ENCODE assay signal across 37 mouse cellular contexts in genomic region chr6:142047689-142048088, GRCm38 (mm10). TPM values are rescaled to one million over a fixed set of nuclear protein-coding genes. Genes with fewer than 3 reads are reported as not detected.
"Had no signal": no experiment of that assay in that cellular context is flagged by ENCODE, and none has a peak within 500 bp of the region (broad histone marks: within the 10 kb centered on the region; RNA-seq: fewer than 3 reads in every experiment).

No protein-coding gene starts in this region.

- H3K36me3 ChIP-seq: heart, embryonic 10.5 days; heart, embryonic 12.5 days; hindbrain, embryonic 10.5 days; hindbrain, embryonic 12.5 days; intestine, embryonic 15.5 days; limb, embryonic 10.5 days; limb, embryonic 12.5 days had no signal

- H3K4me3 ChIP-seq: gastrocnemius, adult 2 months; heart, embryonic 10.5 days; heart, embryonic 12.5 days; hindbrain, embryonic 10.5 days; hindbrain, embryonic 12.5 days; intestine, embryonic 15.5 days; layer of hippocampus, adult 2 months; left cerebral cortex, adult 2 months; limb, embryonic 10.5 days; limb, embryonic 12.5 days had no signal

- H3K27ac ChIP-seq: gastrocnemius, adult 2 months; heart, embryonic 10.5 days; hindbrain, embryonic 10.5 days; hindbrain, embryonic 12.5 days; hindbrain, embryonic 14.5 days; intestine, embryonic 15.5 days; layer of hippocampus, adult 2 months; left cerebral cortex, adult 2 months; limb, embryonic 10.5 days; limb, embryonic 12.5 days had no signal

- H3K4me1 ChIP-seq: heart, embryonic 10.5 days; heart, embryonic 12.5 days; hindbrain, embryonic 10.5 days; hindbrain, embryonic 12.5 days; intestine, embryonic 15.5 days; limb, embryonic 10.5 days had no signal

- H3K27me3 ChIP-seq: heart, embryonic 12.5 days; hindbrain, embryonic 12.5 days; intestine, embryonic 15.5 days; limb, embryonic 12.5 days had no signal

- DNase-seq: gastrocnemius, adult 2 months; gastrocnemius, postnatal 10 days; gastrocnemius, postnatal 25 days; heart, adult 18-20 months; heart, postnatal 10 days; heart, postnatal 4 days; kidney, adult 18-20 months; kidney, adult 8-10 months; kidney, postnatal 10 days; kidney, postnatal 25 days; kidney, postnatal 4 days had no signal

- H3K9ac ChIP-seq: heart, embryonic 12.5 days; hindbrain, embryonic 12.5 days; hindbrain, embryonic 14.5 days; intestine, embryonic 15.5 days; limb, embryonic 12.5 days had no signal

- H3K9me3 ChIP-seq: heart, embryonic 10.5 days; heart, embryonic 12.5 days; hindbrain, embryonic 10.5 days; hindbrain, embryonic 12.5 days; intestine, embryonic 15.5 days; limb, embryonic 10.5 days had no signal

- ATAC-seq: hindbrain, embryonic 16.5 days; inflammation-experienced regulatory T-cells, adult 6 months; intestine, embryonic 15.5 days; intestine, postnatal 0 days had no signal

- H3K4me2 ChIP-seq: heart, embryonic 12.5 days; hindbrain, embryonic 12.5 days; hindbrain, embryonic 14.5 days; intestine, embryonic 15.5 days; limb, embryonic 12.5 days had no signal

RNA-seq across cellular contexts. Expression of gene Gm6614, which starts 36.5 kb away (rescaled TPM):
- total RNA-seq: gastrocnemius, adult 2 months; gastrocnemius, postnatal 10 days; gastrocnemius, postnatal 25 days; gastrocnemius, postnatal 4 days; granulocyte monocyte progenitor cell, adult 5-6 weeks; heart, adult 18-20 months; heart, adult 8-10 months; heart, postnatal 10 days; heart, postnatal 25 days; heart, postnatal 4 days; layer of hippocampus, adult 2 months; layer of hippocampus, postnatal 10 days; layer of hippocampus, postnatal 25 days; left cerebral cortex, adult 2 months; left cerebral cortex, postnatal 14 days; left cerebral cortex, postnatal 36 days had no signal
- polyA plus RNA-seq: frontal cortex, adult 2 months; heart, embryonic 10.5 days; heart, embryonic 12.5 days; heart, embryonic 14.5 days; heart, embryonic 16.5 days; hindbrain, embryonic 10.5 days; hindbrain, embryonic 12.5 days; hindbrain, embryonic 14.5 days; hindbrain, embryonic 16.5 days; inflammation-experienced regulatory T-cells, adult 6 months; intestine, embryonic 15.5 days; intestine, postnatal 0 days; kidney, embryonic 14.5 days; kidney, embryonic 16.5 days; limb, embryonic 10.5 days; limb, embryonic 12.5 days had no signal
